Mouse (Mus musculus): Measurements from ENCODE around the gene Ankrd39. TPM values are rescaled to one million over a fixed set of nuclear protein-coding genes. Genes with fewer than 3 reads are reported as not detected.
"Not testable (repeated sequence)": the region's sequence is repeated elsewhere in the genome, so short reads cannot be mapped to it uniquely, and the experiment has no call there.

Ankrd39 gene
- polyA plus RNA-seq, 1 experiment from 2014 or later = 29.5 TPM

GRCm38 (mm10) chr1:36538727-36539126 is 8.5 kb downstream of the Ankrd39 start:
- H3K36me3 ChIP-seq = peaks cover 37% of the 10 kb centered on the region
- no peak overlapping the region for H3K9ac ChIP-seq
- H3K4me1 ChIP-seq = peaks cover 14% of the 10 kb centered on the region
- ATAC-seq (ENCODE audit: insufficient number of reproducible peaks, low FRiP score, low TSS enrichment, low read depth) = no peak
- WGBS = 79% methylated on average over 4 of the region's 4 CpGs
- no peaks in the 10 kb centered on the region for H3K9me3 ChIP-seq (replicated peaks)
- no peak overlapping the region for H3K27ac ChIP-seq (replicated peaks)
- H3K4me2 ChIP-seq (replicated peaks) = no peak overlapping the region
- no peak overlapping the region for H3K4me3 ChIP-seq (replicated peaks)
- no peaks in the 10 kb centered on the region for H3K27me3 ChIP-seq

- H3K4me1 ChIP-seq = peaks cover 21% of the 10 kb centered on the region
Measured at GRCm38 (mm10) chr1:36536783-36537182, 10.5 kb downstream of the Ankrd39 start, which contains the start of gene Ankrd23. Gene Ankrd23, minus strand, starts transcription at chr1:36536883.

GRCm38 (mm10) chr1:36536397-36536728 is 10.9 kb downstream of the Ankrd39 start:
- no peak overlapping the region for H3K27ac ChIP-seq (replicated peaks)
- H3K4me2 ChIP-seq (replicated peaks) = no peak overlapping the region
- H3K4me3 ChIP-seq (replicated peaks) = no peak overlapping the region
- H3K9me3 ChIP-seq (replicated peaks) = no peaks in the 10 kb centered on the region
- H3K27me3 ChIP-seq = no peaks in the 10 kb centered on the region
- 63% methylated on average over 8 of the region's 8 CpGs for WGBS
- peaks cover 21% of the 10 kb centered on the region for H3K4me1 ChIP-seq
- ATAC-seq (ENCODE audit: insufficient number of reproducible peaks, low FRiP score, low TSS enrichment, low read depth) = no peak
- no peak overlapping the region for H3K9ac ChIP-seq
- H3K36me3 ChIP-seq = peaks cover 29% of the 10 kb centered on the region

More at GRCm38 (mm10) chr1:36536783-36537182, 10.5 kb downstream of the Ankrd39 start, which contains the start of gene Ankrd23:
- not testable (repeated sequence) for H3K27me3 ChIP-seq; H3K9ac ChIP-seq; H3K9me3 ChIP-seq (replicated peaks); H3K27ac ChIP-seq (replicated peaks); H3K4me3 ChIP-seq (replicated peaks); H3K4me2 ChIP-seq (replicated peaks); ATAC-seq (ENCODE audit: insufficient number of reproducible peaks, low FRiP score, low TSS enrichment, low read depth)
- WGBS = 91% methylated on average over 9 of the region's 9 CpGs
- peaks cover 29% of the 10 kb centered on the region for H3K36me3 ChIP-seq

GRCm38 (mm10) chr1:36535477-36536396 is 11.5 kb downstream of the Ankrd39 start:
- H3K9ac ChIP-seq = no peak overlapping the region
- ATAC-seq (ENCODE audit: insufficient number of reproducible peaks, low FRiP score, low TSS enrichment, low read depth) = no peak

GRCm38 (mm10) chr1:36534595-36535058 is 12.6 kb downstream of the Ankrd39 start:
- 64% methylated on average over 6 of the region's 6 CpGs for WGBS
- Histone ChIP-seq H3K9me3 (replicated peaks) (no peaks in the 10 kb centered on the region), H3K4me1 (peaks cover 21% of the 10 kb centered on the region), H3K4me3 (replicated peaks) (no peak overlapping the region), H3K27ac (replicated peaks) (no peak overlapping the region; the same call in 1 of the 2 replicates), H3K4me2 (replicated peaks) (no peak overlapping the region), H3K9ac (no peak overlapping the region), H3K36me3 (peaks cover 27% of the 10 kb centered on the region), H3K27me3 (no peaks in the 10 kb centered on the region)
- no peak for ATAC-seq (ENCODE audit: insufficient number of reproducible peaks, low FRiP score, low TSS enrichment, low read depth)

More at GRCm38 (mm10) chr1:36535477-36536396, 11.5 kb downstream of the Ankrd39 start:
- Histone ChIP-seq H3K9me3 (replicated peaks) (no peaks in the 10 kb centered on the region), H3K27ac (replicated peaks) (no peak overlapping the region), H3K4me1 (peaks cover 21% of the 10 kb centered on the region), H3K36me3 (peaks cover 31% of the 10 kb centered on the region), H3K4me3 (replicated peaks) (no peak overlapping the region), H3K27me3 (no peaks in the 10 kb centered on the region), H3K4me2 (replicated peaks) (no peak overlapping the region)
- WGBS = 83% methylated on average over 11 of the region's 11 CpGs

- no peak for ATAC-seq (ENCODE audit: insufficient number of reproducible peaks, low FRiP score, low TSS enrichment, low read depth)
- 61% methylated on average over 6 of the region's 6 CpGs for WGBS
- no peak overlapping the region for H3K4me2 ChIP-seq (replicated peaks)
- no peaks in the 10 kb centered on the region for H3K27me3 ChIP-seq
- H3K9ac ChIP-seq = no peak overlapping the region
- H3K4me1 ChIP-seq = peaks cover 21% of the 10 kb centered on the region
- peaks cover 20% of the 10 kb centered on the region for H3K36me3 ChIP-seq
- no peak overlapping the region for H3K4me3 ChIP-seq (replicated peaks)
- peak overlapping the region; percentile 66 for H3K27ac ChIP-seq (replicated peaks)
- H3K9me3 ChIP-seq (replicated peaks) = no peaks in the 10 kb centered on the region
Measured at GRCm38 (mm10) chr1:36533546-36533945, 13.7 kb downstream of the Ankrd39 start.

GRCm38 (mm10) chr1:36531461-36531860 is 15.8 kb downstream of the Ankrd39 start:
- Histone ChIP-seq H3K9ac (no peak overlapping the region), H3K4me3 (replicated peaks) (no peak overlapping the region), H3K4me1 (peaks cover 25% of the 10 kb centered on the region), H3K36me3 (peaks cover 19% of the 10 kb centered on the region; the same call in 1 of the 2 replicates), H3K9me3 (replicated peaks) (no peaks in the 10 kb centered on the region), H3K27me3 (no peaks in the 10 kb centered on the region), H3K4me2 (replicated peaks) (no peak overlapping the region), H3K27ac (replicated peaks) (no peak overlapping the region)
- ATAC-seq (ENCODE audit: insufficient number of reproducible peaks, low FRiP score, low TSS enrichment, low read depth) = no peak
- WGBS = 89% methylated on average over 12 of the region's 12 CpGs

- Histone ChIP-seq H3K36me3 (peaks cover 24% of the 10 kb centered on the region; the same call in 1 of the 2 replicates), H3K9ac (no peak overlapping the region), H3K4me3 (replicated peaks) (no peak overlapping the region), H3K9me3 (replicated peaks) (no peaks in the 10 kb centered on the region), H3K4me2 (replicated peaks) (no peak overlapping the region), H3K27ac (replicated peaks) (no peak overlapping the region), H3K27me3 (no peaks in the 10 kb centered on the region), H3K4me1 (peaks cover 25% of the 10 kb centered on the region)
- no peak for ATAC-seq (ENCODE audit: insufficient number of reproducible peaks, low FRiP score, low TSS enrichment, low read depth)
- WGBS = 87% methylated on average over 7 of the region's 7 CpGs
Measured at GRCm38 (mm10) chr1:36530962-36531361, 16.3 kb downstream of the Ankrd39 start.

- WGBS = 63% methylated on average over 8 of the region's 8 CpGs
- Histone ChIP-seq H3K9ac (no peak overlapping the region), H3K9me3 (replicated peaks) (no peaks in the 10 kb centered on the region), H3K4me2 (replicated peaks) (no peak overlapping the region), H3K36me3 (peaks cover 28% of the 10 kb centered on the region), H3K27me3 (no peaks in the 10 kb centered on the region), H3K4me1 (peaks cover 25% of the 10 kb centered on the region), H3K27ac (replicated peaks) (no peak overlapping the region), H3K4me3 (replicated peaks) (no peak overlapping the region)
- no peak for ATAC-seq (ENCODE audit: insufficient number of reproducible peaks, low FRiP score, low TSS enrichment, low read depth)
Measured at GRCm38 (mm10) chr1:36530485-36530884, 16.8 kb downstream of the Ankrd39 start.

GRCm38 (mm10) chr1:36529875-36530274 is 17.4 kb downstream of the Ankrd39 start:
- H3K4me1 ChIP-seq = peaks cover 22% of the 10 kb centered on the region
- H3K9ac ChIP-seq = no peak overlapping the region
- H3K27ac ChIP-seq (replicated peaks) = no peak overlapping the region
- peaks cover 35% of the 10 kb centered on the region for H3K36me3 ChIP-seq
- 93% methylated on average over 4 of the region's 4 CpGs for WGBS
- no peak overlapping the region for H3K4me3 ChIP-seq (replicated peaks)
- no peaks in the 10 kb centered on the region for H3K27me3 ChIP-seq
- H3K4me2 ChIP-seq (replicated peaks) = no peak overlapping the region
- no peak for ATAC-seq (ENCODE audit: insufficient number of reproducible peaks, low FRiP score, low TSS enrichment, low read depth)
- no peaks in the 10 kb centered on the region for H3K9me3 ChIP-seq (replicated peaks)

- Histone ChIP-seq H3K27me3 (no peaks in the 10 kb centered on the region), H3K27ac (replicated peaks) (no peak overlapping the region), H3K9ac (no peak overlapping the region), H3K36me3 (peaks cover 41% of the 10 kb centered on the region), H3K4me1 (peaks cover 16% of the 10 kb centered on the region), H3K4me2 (replicated peaks) (no peak overlapping the region), H3K9me3 (replicated peaks) (no peaks in the 10 kb centered on the region), H3K4me3 (replicated peaks) (no peak overlapping the region)
- no peak for ATAC-seq (ENCODE audit: insufficient number of reproducible peaks, low FRiP score, low TSS enrichment, low read depth)
- 70% methylated on average over 4 of the region's 4 CpGs for WGBS
Measured at GRCm38 (mm10) chr1:36529274-36529673, 18.0 kb downstream of the Ankrd39 start.

Data from embryonic facial prominence, embryonic 15.5 days (tissue).